Mouse (Mus musculus) kidney, postnatal 4 days (tissue): ENCODE results near the gene Gm5269.

Source experiments
- DNase-seq, 2 experiments: peaks; one replicate each; pipeline ENCODE4 v3.0.0; 2021; ENCODE audit warnings: mixed read lengths in 2 of 2

Gm5269 gene

GRCm38 (mm10) chr1:45877463-45877862 lies 12.6 kb downstream of the Gm5269 start:
- DNase-seq: no peak

DNA sequence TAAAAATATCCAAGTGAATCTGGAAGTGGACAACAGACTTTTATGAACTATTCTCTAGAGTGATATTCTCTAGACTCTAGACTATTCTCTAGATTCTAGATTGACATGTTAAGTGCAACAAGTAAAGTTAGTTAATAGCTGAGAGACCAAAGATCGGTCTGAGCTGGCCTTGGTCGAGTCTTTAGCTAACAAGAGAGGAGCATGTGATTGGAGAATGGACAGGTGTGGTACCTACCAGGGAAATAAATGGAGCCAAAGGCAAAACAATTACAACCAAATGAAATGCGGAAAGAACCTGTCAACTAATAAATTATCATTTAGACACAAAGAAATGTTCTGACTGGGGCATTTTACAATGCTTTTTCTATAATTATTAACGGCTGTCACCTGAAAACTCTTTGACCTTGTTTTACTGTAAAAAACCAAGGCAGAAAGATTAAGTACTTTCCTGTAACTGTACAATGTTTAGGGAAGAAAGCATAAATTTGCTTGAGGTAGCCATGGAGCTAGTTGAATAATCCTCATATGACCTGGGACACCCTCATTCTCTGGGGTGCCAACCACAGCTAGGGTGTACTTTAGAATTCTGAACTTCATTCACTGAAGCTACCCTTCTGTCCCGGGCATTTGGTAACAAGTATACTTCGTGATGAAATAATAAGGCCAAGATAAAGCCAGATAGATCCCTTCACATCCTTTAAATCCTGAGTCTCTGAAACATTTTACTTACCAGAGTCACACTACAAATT lies 13.4 kb downstream of the Gm5269 start:
- no peak for DNase-seq

DNA sequence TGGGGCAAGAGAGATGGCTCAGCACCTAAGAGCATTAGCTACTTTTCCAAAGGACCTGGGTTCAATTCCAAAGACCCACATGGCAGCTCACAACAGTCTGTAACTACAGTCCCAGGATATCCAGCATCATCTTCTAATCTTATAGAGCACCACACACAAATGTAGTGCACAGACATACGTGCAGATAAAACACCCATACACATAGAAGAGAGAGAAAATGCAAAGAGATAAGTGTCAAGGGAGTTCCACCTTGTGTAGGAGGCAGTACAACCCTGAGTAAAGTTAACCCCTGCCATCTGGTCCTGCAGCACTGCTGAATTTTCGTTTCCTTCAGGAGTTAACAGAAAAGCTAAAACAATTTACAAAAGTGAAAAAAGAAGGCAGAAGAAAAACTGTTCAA lies 14.4 kb downstream of the Gm5269 start:
- DNase-seq: no peak

DNA sequence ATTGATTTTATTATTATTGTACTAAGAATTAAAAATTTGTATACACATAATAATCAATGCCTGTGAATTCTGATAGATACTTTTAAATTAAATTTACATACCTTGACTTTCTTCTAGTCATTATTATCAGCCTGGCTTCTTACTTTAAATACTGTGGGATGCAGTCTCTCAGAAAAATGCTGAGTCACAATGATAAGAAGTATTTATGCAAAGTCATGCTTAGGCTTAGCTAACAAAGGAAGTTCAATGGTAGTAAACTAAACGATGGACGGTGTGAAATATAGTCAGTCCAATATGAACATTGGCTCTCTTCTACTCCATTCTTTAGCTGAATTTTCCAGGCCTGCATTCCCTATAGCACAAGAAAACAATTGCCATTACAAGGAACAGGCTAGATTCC lies 16.8 kb downstream of the Gm5269 start:
- DNase-seq: no peak

DNA sequence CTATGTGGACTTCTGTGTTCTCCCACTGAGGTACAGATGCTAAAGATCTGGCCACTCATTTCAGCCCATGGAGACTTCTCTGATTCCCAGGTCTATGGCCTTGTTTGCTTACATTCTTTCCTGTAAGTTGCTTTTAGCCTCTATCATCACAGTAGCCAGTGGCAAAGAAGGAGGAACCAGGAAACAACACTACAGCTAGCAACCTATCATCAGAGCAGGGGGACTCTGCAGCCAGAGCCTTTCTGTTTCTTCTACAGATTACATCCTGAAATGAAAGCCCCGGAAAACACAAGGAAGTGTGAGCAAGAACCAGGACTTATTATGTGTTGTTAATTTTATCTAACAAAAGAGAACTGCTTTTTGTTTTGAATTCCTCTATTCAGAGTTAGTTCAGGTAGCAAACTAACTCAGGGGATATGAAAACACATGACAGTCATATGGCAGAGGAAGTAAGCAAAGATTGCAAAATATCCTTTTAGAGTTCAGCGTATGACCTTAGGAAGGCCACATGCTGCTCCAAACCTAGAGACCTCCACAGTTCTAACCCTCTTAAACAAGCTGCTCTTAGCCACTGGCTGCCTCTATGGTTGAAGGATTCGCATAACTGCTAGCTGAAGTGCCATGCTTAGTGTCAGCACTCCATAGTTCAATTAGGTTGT lies 21.5 kb downstream of the Gm5269 start:
- peak in 1 of 2 experiments; percentile 15 for DNase-seq

DNA sequence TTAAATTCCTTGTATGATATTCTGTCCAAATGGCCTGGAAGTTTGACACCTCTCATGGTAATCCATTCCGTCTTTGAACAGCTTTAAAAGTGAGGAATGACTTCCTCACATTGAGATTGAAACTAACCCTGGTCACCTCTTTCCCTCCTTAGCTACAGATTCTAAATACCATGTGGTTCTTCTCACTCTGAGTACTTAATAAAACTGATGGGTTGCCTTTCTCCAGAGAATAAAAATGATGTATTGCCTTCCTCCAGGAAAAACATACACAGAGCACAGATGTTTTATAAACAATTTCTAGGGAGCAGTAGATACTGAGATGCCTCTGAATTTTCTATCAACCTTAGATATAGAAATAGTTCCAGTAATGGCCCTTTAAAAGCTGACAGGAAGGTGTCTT lies 22.0 kb downstream of the Gm5269 start:
- DNase-seq: no peak

DNA sequence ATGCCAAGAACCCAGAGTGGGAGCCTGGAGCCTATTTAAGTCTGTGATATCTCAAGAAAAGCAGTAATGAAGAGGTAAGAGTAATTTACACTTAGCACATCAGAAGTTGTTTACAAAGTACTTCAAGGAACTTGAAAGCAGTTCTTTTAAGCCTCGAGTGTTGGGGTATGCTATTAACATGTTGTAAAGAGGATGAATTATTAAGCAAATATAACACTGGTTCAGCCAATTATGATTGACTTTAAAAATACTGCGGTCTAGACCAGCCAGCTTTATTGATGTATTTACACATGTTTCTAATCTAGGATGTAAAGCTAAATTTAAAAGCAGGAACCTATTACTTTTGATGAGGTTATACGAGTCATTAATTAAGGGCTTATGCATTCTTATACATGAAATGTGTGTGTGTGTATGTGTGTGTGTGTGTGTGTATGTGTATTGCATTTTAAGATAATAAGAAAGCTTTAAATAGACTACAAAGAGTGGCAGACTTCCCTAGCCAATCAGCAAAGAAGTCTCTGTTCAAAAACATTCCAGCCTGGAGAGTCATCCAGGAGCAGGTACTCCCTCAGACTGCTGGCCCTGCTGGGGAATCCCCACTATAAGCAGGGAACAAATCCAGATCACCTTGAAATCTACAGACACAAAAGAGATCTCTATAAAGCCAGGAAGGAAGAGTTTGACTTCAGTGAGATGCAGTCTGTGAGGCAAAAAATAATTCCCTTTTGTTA lies 23.6 kb downstream of the Gm5269 start:
- DNase-seq: peak; percentile 17 to 20

- no peak for DNase-seq
Measured at GRCm38 (mm10) chr1:45865727-45866126, 24.3 kb downstream of the Gm5269 start.

- DNase-seq: peak; percentile 31 to 46
Measured at GRCm38 (mm10) chr1:45865316-45865715, 24.8 kb downstream of the Gm5269 start.

DNA sequence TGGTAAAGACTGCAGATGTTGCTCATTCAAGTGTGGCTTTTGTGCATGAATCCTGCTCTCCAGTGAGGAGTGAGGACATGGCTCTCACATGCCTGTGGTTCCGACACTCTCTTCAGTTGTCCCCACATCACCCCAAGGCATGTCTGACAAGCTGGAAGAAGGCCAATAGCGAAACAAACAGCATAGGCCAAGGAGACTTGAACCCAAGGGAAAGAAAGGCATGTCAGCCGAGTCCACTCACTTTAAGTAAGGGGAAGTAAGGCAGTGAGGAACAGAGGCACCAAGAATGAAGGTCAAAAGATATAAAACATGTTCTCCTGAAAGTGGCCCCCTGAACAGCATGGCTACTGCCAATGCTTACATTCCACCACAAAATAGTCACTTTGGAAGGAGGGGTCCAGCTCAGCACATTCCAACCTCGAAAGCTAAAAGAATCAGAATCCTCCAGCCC lies 25.5 kb downstream of the Gm5269 start:
- DNase-seq: peak; percentile 57 to 68

DNA sequence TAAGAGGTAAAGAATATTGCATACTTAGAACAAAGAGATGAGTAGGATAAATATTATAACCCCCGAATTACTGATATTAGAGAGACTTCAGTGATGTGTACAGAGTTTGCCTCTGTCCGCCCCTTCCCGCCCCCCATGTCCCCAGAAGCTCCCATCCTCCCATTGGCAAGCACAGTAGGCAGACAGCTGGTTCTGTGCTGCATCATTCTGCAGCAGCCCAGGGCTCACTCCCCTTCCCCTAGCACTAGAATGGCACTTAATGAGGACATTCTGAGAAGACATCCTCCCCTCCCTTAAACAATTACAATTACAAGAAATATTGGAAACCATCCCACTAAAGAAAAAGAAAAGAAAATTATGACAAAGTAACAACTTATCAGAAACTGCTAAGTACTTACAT lies 26.4 kb downstream of the Gm5269 start:
- DNase-seq: peak; percentile 32 to 43

DNA sequence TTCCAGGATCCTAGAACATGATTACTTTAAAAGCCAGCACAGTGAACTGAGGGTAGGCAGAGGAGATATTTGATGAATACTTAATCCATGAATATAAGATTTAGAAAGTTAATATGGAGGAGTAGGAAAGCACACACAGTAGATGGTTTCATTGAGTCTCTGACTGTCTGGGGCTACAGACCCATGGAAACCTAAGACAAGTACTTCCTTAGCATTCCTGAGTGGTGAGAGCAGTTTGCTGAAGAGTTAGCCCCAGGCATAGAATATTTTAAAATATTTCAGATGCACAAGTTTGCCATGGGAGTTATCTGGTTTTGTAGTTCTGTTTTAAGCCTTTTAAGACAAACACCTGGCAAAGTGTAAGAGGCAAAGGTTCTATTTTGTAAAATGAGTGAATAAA lies 28.9 kb downstream of the Gm5269 start:
- no peak for DNase-seq

DNA sequence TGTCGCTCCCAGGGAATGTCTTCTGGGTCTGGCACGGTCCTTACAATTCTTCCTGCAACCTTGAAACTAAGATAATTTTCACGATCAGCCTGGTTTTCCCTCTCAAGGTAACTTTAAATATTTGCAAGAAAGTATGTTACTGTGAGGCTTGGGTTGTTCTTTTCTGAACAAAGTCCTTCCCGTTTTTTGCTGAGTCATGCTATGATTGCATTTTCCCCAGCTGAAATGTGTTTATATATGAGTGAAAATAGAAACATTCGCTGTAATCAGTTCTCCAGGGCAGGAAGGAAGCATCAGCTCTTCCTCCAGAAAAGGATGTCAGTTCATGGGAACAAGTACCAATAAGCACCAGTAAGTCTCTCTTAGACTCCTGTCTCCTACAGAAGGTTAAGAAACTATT lies 29.7 kb downstream of the Gm5269 start:
- no peak for DNase-seq

GRCm38 (mm10) chr1:45858038-45858437 lies 32.0 kb downstream of the Gm5269 start:
- no peak for DNase-seq

DNA sequence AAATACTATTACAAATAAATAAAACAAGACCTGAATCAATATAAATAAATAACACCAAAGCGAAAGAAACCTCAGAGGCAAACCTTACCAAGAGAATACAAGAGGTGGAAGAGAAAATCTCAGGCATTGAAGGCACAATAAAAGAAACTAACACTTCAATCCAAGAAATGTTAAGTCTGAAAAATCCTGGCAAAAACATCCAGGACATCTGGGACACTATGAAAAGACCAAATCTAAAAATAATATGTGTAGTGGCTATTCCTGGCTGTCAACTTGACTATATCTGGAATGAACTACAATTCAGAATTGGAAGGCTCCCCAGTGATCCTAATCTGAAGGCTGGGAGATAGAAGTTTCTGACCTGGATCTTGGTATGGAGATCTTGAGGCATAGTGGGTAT lies 44.6 kb downstream of the Gm5269 start:
- no peak for DNase-seq
